Mouse (Mus musculus): ENCODE results near the gene Sapcd1. TPM values are rescaled to one million over a fixed set of nuclear protein-coding genes. Genes with fewer than 3 reads are reported as not detected.
A peak's percentile ranks its signal among the peaks of the same experiment; 100 is the strongest.

Gene Sapcd1
- polyA plus RNA-seq, 1 experiment from 2014 or later, result 11.4 TPM

DNA sequence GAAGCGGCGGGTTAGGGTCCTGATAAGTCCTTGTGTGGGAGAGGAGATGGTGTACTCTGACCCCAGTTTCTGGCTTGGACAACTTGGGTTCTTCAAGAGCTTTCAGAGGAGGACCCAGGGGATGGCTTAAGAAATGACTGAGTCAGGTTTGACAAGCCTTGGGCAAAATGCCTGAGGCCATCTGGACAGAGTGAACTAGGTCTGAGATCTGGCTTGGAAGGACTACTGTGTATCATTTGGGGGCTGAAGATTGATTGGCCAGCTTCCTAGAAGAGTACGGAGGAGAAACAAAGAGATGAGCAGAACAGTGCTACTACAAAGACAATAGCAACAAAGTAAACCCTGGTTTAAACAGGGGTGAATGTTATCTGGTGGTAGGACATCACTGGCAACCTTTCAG is 35.6 kb upstream of the Sapcd1 start:
- whole genome bisulfite sequencing, result 81% methylated on average over 3 of the region's 3 CpGs
- ATAC-seq, result no peak
- Histone ChIP-seq H3K4me1 (replicated peaks) (peaks cover 62% of the 10 kb centered on the region), H3K27me3 (replicated peaks) (0 out of 2 replicates have a peak, but pooled peaks cover 6% of the 10 kb centered on the region), H3K9ac (no peak overlapping the region), H3K27ac (no peak overlapping the region), H3K4me2 (replicated peaks) (no peak overlapping the region), H3K36me3 (peaks cover 7% of the 10 kb centered on the region; the same call in 1 of the 2 replicates), H3K9me3 (no peaks in the 10 kb centered on the region), H3K4me3 (replicated peaks) (no peak overlapping the region)

DNA sequence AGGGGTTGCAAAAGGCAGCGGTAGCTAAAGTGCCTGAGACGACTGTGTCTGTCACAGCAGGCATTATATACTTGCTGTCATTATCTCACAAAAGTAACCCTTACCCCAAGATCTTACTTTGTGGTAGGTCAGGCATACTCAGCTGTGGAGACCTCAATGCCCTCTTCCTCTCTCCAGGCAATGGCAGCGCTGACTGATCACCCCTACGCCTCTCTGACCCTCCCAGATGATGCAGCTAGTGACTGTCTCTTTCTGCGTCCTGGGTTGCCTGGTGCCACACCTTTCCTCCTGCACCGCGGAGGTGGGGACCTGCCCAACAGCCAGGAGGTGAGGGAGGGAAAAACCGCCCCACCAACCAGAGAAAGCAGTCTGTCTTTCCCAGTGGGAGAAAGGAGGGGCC is 33.5 kb upstream of the Sapcd1 start:
- Histone ChIP-seq H3K27me3 (replicated peaks) (no peaks in the 10 kb centered on the region), H3K4me3 (replicated peaks) (no peak overlapping the region), H3K9ac (no peak overlapping the region), H3K4me2 (replicated peaks) (no peak overlapping the region), H3K9me3 (no peaks in the 10 kb centered on the region), H3K4me1 (replicated peaks) (peaks cover 65% of the 10 kb centered on the region), H3K36me3 (peaks cover 7% of the 10 kb centered on the region; the same call in 1 of the 2 replicates), H3K27ac (0 out of 2 replicates have a peak overlapping the region, but pooled peaks have one; percentile 6)
- 66% methylated on average over 8 of the region's 8 CpGs for WGBS
- ATAC-seq, result no peak

DNA sequence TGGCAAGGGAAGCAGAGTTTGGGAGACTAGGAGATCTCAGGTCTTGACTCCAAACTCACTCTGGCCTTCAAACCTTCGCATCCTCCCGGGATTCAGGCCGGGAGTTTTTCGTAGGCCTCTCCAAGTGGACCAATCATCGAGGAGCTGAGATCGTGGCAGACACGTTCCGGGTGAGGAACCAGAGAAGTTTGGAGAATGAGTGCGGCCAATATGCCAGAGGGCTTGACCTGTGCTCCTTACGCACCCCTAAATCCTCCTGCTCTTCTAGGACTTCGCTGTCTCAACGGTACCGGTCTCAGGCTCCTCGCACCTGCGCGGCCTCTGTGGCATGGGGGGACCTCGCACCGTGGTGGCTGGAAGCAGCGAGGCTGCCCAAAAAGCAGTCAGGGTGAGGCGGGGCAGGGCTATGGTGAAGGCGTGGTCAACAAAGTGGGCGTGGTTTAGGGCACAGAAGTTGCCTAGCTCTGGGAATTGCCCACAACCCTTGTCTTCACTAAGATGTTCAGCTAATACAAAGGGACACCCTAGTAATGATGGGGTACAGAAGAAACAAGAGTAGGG is 33.0 kb upstream of the Sapcd1 start:
- no peaks in the 10 kb centered on the region for H3K9me3 ChIP-seq
- 63% methylated on average over 22 of the region's 22 CpGs for WGBS
- 0 out of 2 replicates have a peak overlapping the region, but pooled peaks have one; percentile 2 for H3K9ac ChIP-seq
- no peaks in the 10 kb centered on the region for H3K27me3 ChIP-seq (replicated peaks)
- peak overlapping the region; percentile 65 for H3K4me3 ChIP-seq (replicated peaks)
- peaks cover 9% of the 10 kb centered on the region for H3K36me3 ChIP-seq
- no peak for ATAC-seq
- no peak overlapping the region for H3K27ac ChIP-seq
- H3K4me1 ChIP-seq (replicated peaks), result peaks cover 64% of the 10 kb centered on the region
- peak overlapping the region; percentile 79 for H3K4me2 ChIP-seq (replicated peaks)

DNA sequence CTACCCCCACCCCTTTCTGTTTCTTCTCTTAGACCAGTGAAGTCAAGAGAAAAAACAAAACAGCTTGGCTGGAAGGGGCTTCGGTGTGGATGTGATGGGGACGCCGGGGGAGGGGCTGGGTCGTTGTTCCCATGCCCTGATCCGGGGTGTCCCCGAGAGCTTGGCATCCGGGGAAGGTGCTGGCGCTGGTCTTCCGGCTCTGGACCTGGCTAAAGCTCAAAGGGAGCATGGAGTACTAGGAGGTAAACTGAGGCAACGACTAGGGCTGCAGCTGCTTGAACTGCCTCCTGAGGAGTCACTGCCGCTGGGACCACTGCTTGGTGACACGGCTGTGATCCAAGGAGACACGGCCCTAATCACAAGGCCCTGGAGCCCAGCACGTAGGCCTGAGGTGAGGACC is 32.3 kb upstream of the Sapcd1 start:
- 29% methylated on average over 14 of the region's 14 CpGs for WGBS
- peak overlapping the region; percentile 65 for H3K4me3 ChIP-seq (replicated peaks)
- ATAC-seq, result no peak
- peaks cover 14% of the 10 kb centered on the region for H3K36me3 ChIP-seq
- no peaks in the 10 kb centered on the region for H3K27me3 ChIP-seq (replicated peaks)
- peak overlapping the region; percentile 93; the same call in 1 of the 2 replicates for H3K27ac ChIP-seq
- peak overlapping the region; percentile 71 for H3K9ac ChIP-seq
- H3K9me3 ChIP-seq, result no peaks in the 10 kb centered on the region
- peak overlapping the region; percentile 79 for H3K4me2 ChIP-seq (replicated peaks)
- H3K4me1 ChIP-seq (replicated peaks), result peaks cover 57% of the 10 kb centered on the region

DNA sequence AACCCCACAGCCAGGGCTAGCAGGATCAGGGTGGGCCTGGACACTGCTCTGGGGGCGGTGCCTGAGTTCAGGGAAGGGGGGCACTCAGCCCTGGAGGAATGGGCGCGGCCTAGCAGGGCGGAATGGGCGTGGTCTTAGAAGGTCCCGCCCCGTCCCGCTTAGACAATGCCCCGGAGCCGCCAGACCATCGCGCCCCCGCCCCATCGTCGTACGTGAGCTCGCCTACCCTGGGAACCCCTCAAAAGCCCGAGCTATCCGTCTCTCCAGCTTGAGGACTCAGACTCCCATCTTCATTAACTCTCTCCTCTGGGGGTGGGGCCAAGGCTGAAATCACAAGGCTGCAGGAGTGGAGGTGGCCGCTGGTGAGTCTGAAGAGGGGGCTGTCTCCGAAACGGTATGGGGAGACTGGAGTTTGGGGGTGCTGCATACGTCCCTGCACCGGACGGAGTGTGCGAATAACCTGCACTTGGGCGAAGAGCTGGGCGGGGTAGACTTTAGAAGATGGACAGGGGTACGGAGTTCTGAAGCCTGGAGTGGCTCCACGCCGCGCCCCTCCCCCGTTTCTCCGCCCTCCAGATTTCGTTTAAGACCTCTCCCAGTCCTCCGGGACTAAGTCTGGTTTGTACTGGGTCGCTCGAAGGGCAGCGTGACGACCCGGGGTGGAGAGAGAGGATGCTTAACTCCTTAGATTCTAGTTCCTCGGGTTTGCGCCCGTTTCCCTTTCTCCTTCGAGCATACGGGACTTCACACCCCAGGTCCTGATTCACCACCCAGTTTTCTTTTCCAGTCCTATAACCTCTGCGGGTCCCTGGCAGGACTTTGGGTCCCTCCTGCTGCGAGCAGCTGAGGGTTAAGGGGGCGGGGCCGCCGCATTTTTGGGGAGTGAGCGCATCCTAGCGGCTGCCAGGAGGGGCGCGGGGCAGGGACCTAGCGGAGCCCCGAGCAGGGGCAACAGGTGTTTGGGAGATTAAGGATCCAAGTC is 31.4 kb upstream of the Sapcd1 start, which contains the start of gene Ddah2:
Gene Ddah2, plus strand, starts transcription at position 125 of the 982 bp plus-strand sequence.
- H3K4me2 ChIP-seq (replicated peaks), result peak within 1 kb of the TSS; percentile 79
- H3K27me3 ChIP-seq (replicated peaks), result no peaks in the 10 kb centered on the region
- ATAC-seq, result peak; percentile 91
- peak within 1 kb of the TSS; percentile 65 for H3K4me3 ChIP-seq (replicated peaks)
- peak within 1 kb of the TSS; percentile 93 for H3K27ac ChIP-seq
- peaks cover 48% of the 10 kb centered on the region for H3K4me1 ChIP-seq (replicated peaks)
- peaks cover 19% of the 10 kb centered on the region for H3K36me3 ChIP-seq
- peak within 1 kb of the TSS; percentile 71 for H3K9ac ChIP-seq
- H3K9me3 ChIP-seq, result 0 out of 2 replicates have a peak, but pooled peaks cover under 1% of the 10 kb centered on the region
- WGBS, result under 1% methylated on average over 57 of the region's 57 CpGs

DNA sequence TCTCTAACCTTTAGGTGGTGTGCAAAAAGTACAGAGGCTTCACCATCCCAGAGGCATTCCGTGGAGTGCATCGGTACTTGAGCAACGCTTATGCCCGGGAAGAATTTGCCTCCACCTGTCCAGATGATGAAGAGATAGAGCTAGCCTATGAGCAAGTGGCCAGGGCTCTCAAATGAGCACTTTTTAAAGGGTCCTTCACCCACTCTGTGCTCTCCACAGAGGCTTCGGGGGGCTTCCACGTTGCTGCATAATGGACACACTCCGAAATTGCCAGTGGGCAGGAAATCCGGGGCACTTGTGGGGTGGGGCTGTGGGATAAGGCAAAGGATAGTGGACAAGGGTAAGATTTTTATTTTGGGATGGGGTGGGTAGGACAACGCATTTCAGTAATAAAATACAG is 30.5 kb upstream of the Sapcd1 start:
- peak; percentile 1; the same call in 1 of the 2 replicates for ATAC-seq
- Histone ChIP-seq H3K9ac (no peak overlapping the region), H3K9me3 (0 out of 2 replicates have a peak, but pooled peaks cover 4% of the 10 kb centered on the region), H3K27ac (peak overlapping the region; percentile 27; the same call in 1 of the 2 replicates), H3K4me2 (replicated peaks) (peak overlapping the region; percentile 79), H3K4me1 (replicated peaks) (peaks cover 42% of the 10 kb centered on the region), H3K4me3 (replicated peaks) (no peak overlapping the region), H3K27me3 (replicated peaks) (no peaks in the 10 kb centered on the region), H3K36me3 (peaks cover 25% of the 10 kb centered on the region)
- 54% methylated on average over 9 of the region's 9 CpGs for WGBS

DNA sequence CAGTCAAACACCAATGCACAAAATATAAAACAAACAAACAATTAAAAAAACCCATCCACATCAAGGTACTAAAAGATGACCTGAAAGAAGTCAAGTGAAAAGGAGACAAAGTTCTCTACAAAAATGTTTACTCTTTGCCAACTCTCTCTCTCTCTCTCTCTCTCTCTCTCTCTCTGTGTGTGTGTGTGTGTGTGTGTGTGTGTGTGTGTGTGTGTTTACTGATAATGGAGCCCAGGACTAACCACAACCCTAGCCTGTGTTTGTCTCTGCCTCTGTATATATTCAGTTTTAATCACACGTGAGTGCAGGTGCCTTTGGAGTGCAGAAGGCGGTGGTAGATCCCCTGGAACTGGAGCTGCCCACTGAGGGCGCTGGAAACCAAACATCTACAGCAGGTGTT is 29.3 kb upstream of the Sapcd1 start:
- WGBS, result 74% methylated on average over 3 of the region's 3 CpGs
- ATAC-seq, result no peak
- Histone ChIP-seq H3K9me3 (0 out of 2 replicates have a peak, but pooled peaks cover 4% of the 10 kb centered on the region), H3K4me1 (replicated peaks) (peaks cover 40% of the 10 kb centered on the region), H3K27ac (no peak overlapping the region), H3K27me3 (replicated peaks) (no peaks in the 10 kb centered on the region), H3K9ac (no peak overlapping the region), H3K4me3 (replicated peaks) (no peak overlapping the region), H3K4me2 (replicated peaks) (no peak overlapping the region), H3K36me3 (peaks cover 31% of the 10 kb centered on the region)

DNA sequence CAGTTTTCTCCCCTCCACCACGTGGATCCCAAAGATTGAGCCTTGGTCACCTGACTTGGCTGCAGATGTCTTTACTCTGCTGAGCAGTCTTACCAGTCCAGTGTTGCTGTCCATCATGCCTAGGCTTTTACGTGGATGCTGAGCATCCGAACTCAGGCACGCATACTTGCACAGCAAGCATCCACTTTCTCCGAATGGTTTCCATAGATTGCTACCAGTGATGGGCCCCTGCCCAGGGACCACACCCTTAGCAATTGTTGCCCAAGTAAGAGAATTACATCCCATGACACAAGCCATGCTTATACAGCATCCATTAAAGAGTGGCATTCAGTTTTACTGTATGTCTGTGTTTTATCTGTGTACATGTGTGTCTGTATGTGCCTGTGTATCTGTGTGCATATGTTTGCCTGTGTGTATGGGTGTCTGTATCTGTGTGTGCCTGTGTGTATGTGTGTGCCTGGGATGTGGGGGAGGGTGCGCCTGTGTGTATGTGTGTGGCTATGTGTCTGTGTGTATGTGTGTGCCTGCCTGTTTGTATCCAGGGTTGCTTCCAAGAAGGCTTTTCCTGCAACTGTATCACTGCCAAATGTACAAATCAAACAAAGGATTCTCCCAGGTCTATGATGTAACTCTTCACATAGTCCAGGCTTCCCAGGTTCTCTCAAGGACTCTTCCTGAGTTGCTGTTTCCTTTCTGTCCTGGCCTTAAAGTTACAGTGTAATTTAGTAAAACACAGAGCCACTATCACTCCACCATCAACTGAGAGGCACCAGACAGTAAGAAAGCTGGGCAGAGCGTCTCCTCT is 28.1 kb upstream of the Sapcd1 start:
- Histone ChIP-seq H3K4me2 (replicated peaks) (no peak overlapping the region), H3K9me3 (0 out of 2 replicates have a peak, but pooled peaks cover 4% of the 10 kb centered on the region), H3K4me1 (replicated peaks) (peaks cover 34% of the 10 kb centered on the region), H3K36me3 (peaks cover 26% of the 10 kb centered on the region), H3K4me3 (replicated peaks) (no peak overlapping the region), H3K27ac (no peak overlapping the region), H3K27me3 (replicated peaks) (no peaks in the 10 kb centered on the region), H3K9ac (0 out of 2 replicates have a peak overlapping the region, but pooled peaks have one; percentile 18)
- 88% methylated on average over 7 of the region's 7 CpGs for WGBS
- no peak for ATAC-seq

DNA sequence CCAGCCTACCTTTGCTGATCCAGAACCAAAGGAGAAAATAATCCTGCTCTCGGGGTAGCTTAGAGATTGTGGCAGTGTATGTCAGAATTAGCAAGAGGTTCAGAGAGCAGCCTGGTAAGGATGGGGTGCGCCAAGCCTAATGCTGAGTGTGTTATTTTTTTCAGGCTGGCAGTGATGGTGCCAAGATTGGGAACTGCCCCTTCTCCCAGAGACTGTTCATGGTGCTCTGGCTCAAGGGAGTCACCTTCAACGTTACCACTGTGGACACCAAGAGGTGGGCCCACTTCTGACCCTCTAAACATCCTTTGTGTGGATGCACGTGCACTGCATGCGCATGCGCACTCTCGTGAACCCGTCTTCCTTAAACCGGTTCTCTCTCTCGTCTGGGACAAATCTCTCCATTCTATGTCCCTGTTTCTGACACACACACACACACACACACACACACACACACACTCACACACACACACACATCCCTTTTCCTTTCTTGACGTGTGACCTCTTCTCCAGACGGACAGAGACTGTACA is 24.5 kb upstream of the Sapcd1 start:
- Histone ChIP-seq H3K4me1 (replicated peaks) (peaks cover 33% of the 10 kb centered on the region), H3K9ac (peak overlapping the region; percentile 73), H3K4me3 (replicated peaks) (peak overlapping the region; percentile 61), H3K4me2 (replicated peaks) (peak overlapping the region; percentile 99), H3K27ac (peak overlapping the region; percentile 97), H3K9me3 (0 out of 2 replicates have a peak, but pooled peaks cover 4% of the 10 kb centered on the region), H3K27me3 (replicated peaks) (no peaks in the 10 kb centered on the region), H3K36me3 (peaks cover 24% of the 10 kb centered on the region)
- 73% methylated on average over 12 of the region's 12 CpGs for WGBS
- ATAC-seq, result no peak

DNA sequence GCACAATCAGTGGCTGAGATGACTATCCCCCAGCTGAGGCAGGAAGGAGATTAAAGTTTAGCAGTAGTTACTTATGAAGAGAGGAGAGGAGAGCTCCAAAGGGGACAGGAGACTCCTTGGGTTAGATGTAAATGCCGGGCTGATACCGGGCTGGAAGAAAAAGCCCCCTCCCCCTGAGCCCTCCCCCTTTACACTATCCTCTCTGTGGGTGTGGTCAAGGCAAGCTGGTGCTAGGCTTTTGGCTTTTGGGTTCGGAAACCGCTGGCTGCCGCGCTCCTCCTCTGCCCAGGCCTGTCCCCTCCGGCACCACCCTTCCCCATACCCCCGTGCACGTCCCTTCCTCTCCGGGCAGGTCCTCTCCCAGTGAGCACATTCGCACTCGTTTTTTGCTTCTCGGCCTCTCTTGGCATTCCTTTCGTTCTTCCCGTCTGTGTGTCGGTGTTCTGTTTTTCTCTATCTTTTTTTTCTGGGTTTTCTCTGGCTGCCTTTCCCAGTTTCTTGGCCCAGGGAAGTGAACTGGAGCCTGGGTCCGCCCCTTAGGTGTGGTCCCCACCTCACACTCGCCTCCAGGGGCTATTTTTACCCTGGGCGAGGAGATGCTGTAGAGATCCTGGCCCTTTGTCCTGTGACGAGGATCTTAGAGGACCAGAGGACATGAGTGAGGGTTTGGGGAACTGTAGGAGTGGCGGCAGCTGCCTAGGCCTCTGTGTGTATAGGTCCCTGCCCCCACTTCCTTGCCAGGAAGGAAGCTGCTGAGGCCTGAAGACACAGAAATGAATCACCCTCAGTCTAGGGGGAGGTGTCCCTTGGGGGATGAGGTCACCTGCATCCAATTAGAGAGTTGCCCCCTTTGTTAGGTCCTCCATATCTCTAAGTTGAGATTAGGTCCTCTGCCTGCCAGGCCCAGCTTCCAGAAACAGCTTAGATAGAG is 23.6 kb upstream of the Sapcd1 start:
- Histone ChIP-seq H3K27me3 (replicated peaks) (no peaks in the 10 kb centered on the region), H3K27ac (peak overlapping the region; percentile 97), H3K9ac (peak overlapping the region; percentile 73), H3K9me3 (0 out of 2 replicates have a peak, but pooled peaks cover 4% of the 10 kb centered on the region), H3K4me2 (replicated peaks) (peak overlapping the region; percentile 99), H3K36me3 (peaks cover 24% of the 10 kb centered on the region), H3K4me3 (replicated peaks) (peak overlapping the region; percentile 61), H3K4me1 (replicated peaks) (peaks cover 36% of the 10 kb centered on the region)
- peak; percentile 59 for ATAC-seq
- under 1% methylated on average over 21 of the region's 21 CpGs for WGBS
